Mouse (Mus musculus): ENCODE measurements at regions not wholly inside any gene's neighbourhood (a gene's known extent, or its start where the extent isn't known, plus 50 kb on each side); places are given as distances from the start of the nearest gene placed in this dataset.

DNA sequence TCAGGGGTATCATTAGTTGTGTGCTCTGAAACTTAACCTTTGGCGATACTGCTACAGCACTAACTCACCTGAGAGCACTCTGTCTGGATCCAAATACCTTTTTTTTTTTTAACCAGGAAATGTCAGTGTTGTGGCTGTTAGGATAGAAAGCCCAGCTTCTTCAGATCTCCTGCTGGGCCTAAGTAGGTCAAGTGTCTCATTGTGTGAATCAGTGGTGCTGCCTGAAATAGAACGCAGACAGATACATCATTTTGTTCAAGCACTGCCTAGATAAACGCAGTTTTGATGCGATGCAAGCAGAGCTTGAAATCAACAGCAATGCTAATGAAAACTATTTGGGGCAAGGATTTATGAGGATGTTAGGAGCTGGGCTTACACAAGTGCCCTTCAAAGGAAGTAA lies 63.9 kb downstream of the Plk2 start:
- Histone ChIP-seq H3K79me2 (ENCODE audit: control insufficient read depth, insufficient read depth) (no peaks in the 10 kb centered on the region), H3K4me2 (ENCODE audit: low read depth) (no peak overlapping the region), H3K27me3 (ENCODE audit: control insufficient read depth, insufficient read depth, insufficient read length) (no peaks in the 10 kb centered on the region), H3K36me3 (ENCODE audit: control insufficient read depth, insufficient read depth) (no peaks in the 10 kb centered on the region), H3ac (ENCODE audit: control insufficient read depth, insufficient read length) (no peak overlapping the region), H3K4me3 (no peak overlapping the region)
- TF ChIP-seq E2F4 (IDR thresholded peaks at IDR 0.05; ENCODE audit: insufficient read depth) (no peak), USF1 (IDR thresholded peaks at IDR 0.05; ENCODE audit: low read depth) (no peak), MYOD1 (IDR thresholded peaks at IDR 0.05; ENCODE audit: control insufficient read depth in 1 of 3, insufficient read length in 2 of 3, low read depth in 2 of 3) (no peak), MAX (IDR thresholded peaks at IDR 0.05; ENCODE audit: low read depth) (no peak), TCF3 (IDR thresholded peaks at IDR 0.05; ENCODE audit: insufficient read length, low read depth) (no peak), POLR2A (IDR thresholded peaks at IDR 0.05; ENCODE audit: insufficient read length, low read depth) (no peak), REST (IDR thresholded peaks at IDR 0.05; ENCODE audit: insufficient read depth, insufficient read length) (no peak), CEBPB (IDR thresholded peaks at IDR 0.05; ENCODE audit: insufficient read depth, poor library complexity, severe bottlenecking) (no peak), TCF12 (IDR thresholded peaks at IDR 0.05; ENCODE audit: insufficient read depth, poor library complexity, severe bottlenecking) (no peak), POLR2AphosphoS2 (IDR thresholded peaks at IDR 0.05; ENCODE audit: insufficient read length, low read depth) (no peak), SRF (IDR thresholded peaks at IDR 0.05; ENCODE audit: control insufficient read depth, insufficient read length, low read depth) (no peak), MYOG (IDR thresholded peaks at IDR 0.05; ENCODE audit: control insufficient read depth in 1 of 3, insufficient read depth in 1 of 3, insufficient read length in 2 of 3, low read depth in 2 of 3) (no peak)

GRCm38 (mm10) chr13:110461581-110461980 lies 66.7 kb downstream of the Plk2 start:
- Histone ChIP-seq H3ac (ENCODE audit: control insufficient read depth, insufficient read length) (no peak overlapping the region), H3K27me3 (ENCODE audit: control insufficient read depth, insufficient read depth, insufficient read length) (no peaks in the 10 kb centered on the region), H3K79me2 (ENCODE audit: control insufficient read depth, insufficient read depth) (no peaks in the 10 kb centered on the region), H3K36me3 (ENCODE audit: control insufficient read depth, insufficient read depth) (no peaks in the 10 kb centered on the region), H3K4me3 (no peak overlapping the region), H3K4me2 (ENCODE audit: low read depth) (no peak overlapping the region)
- TF ChIP-seq POLR2A (IDR thresholded peaks at IDR 0.05; ENCODE audit: insufficient read length, low read depth), result no peak
- no peak for TF ChIP-seq POLR2AphosphoS2 (IDR thresholded peaks at IDR 0.05; ENCODE audit: insufficient read length, low read depth)
- TF ChIP-seq TCF12 (IDR thresholded peaks at IDR 0.05; ENCODE audit: insufficient read depth, poor library complexity, severe bottlenecking), result no peak
- no peak for TF ChIP-seq E2F4 (IDR thresholded peaks at IDR 0.05; ENCODE audit: insufficient read depth)
- TF ChIP-seq USF1 (IDR thresholded peaks at IDR 0.05; ENCODE audit: low read depth), result no peak
- TF ChIP-seq REST (IDR thresholded peaks at IDR 0.05; ENCODE audit: insufficient read depth, insufficient read length), result no peak
- no peak for TF ChIP-seq CEBPB (IDR thresholded peaks at IDR 0.05; ENCODE audit: insufficient read depth, poor library complexity, severe bottlenecking)
- no peak for TF ChIP-seq SRF (IDR thresholded peaks at IDR 0.05; ENCODE audit: control insufficient read depth, insufficient read length, low read depth)
- TF ChIP-seq TCF3 (IDR thresholded peaks at IDR 0.05; ENCODE audit: insufficient read length, low read depth), result no peak
- TF ChIP-seq MYOG (IDR thresholded peaks at IDR 0.05; ENCODE audit: control insufficient read depth in 1 of 3, insufficient read depth in 1 of 3, insufficient read length in 2 of 3, low read depth in 2 of 3), result no peak
- TF ChIP-seq MAX (IDR thresholded peaks at IDR 0.05; ENCODE audit: low read depth), result no peak
- no peak for TF ChIP-seq MYOD1 (IDR thresholded peaks at IDR 0.05; ENCODE audit: control insufficient read depth in 1 of 3, insufficient read length in 2 of 3, low read depth in 2 of 3)

- Histone ChIP-seq H3K4me3 (no peak overlapping the region), H3ac (ENCODE audit: control insufficient read depth, insufficient read length) (no peak overlapping the region), H3K4me2 (ENCODE audit: low read depth) (no peak overlapping the region), H3K79me2 (ENCODE audit: control insufficient read depth, insufficient read depth) (no peaks in the 10 kb centered on the region), H3K36me3 (ENCODE audit: control insufficient read depth, insufficient read depth) (no peaks in the 10 kb centered on the region), H3K27me3 (ENCODE audit: control insufficient read depth, insufficient read depth, insufficient read length) (no peaks in the 10 kb centered on the region)
- TF ChIP-seq USF1 (IDR thresholded peaks at IDR 0.05; ENCODE audit: low read depth) (no peak), CEBPB (IDR thresholded peaks at IDR 0.05; ENCODE audit: insufficient read depth, poor library complexity, severe bottlenecking) (no peak), TCF12 (IDR thresholded peaks at IDR 0.05; ENCODE audit: insufficient read depth, poor library complexity, severe bottlenecking) (no peak), MAX (IDR thresholded peaks at IDR 0.05; ENCODE audit: low read depth) (no peak), MYOD1 (IDR thresholded peaks at IDR 0.05; ENCODE audit: control insufficient read depth in 1 of 3, insufficient read length in 2 of 3, low read depth in 2 of 3) (no peak), SRF (IDR thresholded peaks at IDR 0.05; ENCODE audit: control insufficient read depth, insufficient read length, low read depth) (no peak), MYOG (IDR thresholded peaks at IDR 0.05; ENCODE audit: control insufficient read depth in 1 of 3, insufficient read depth in 1 of 3, insufficient read length in 2 of 3, low read depth in 2 of 3) (no peak), REST (IDR thresholded peaks at IDR 0.05; ENCODE audit: insufficient read depth, insufficient read length) (no peak), E2F4 (IDR thresholded peaks at IDR 0.05; ENCODE audit: insufficient read depth) (no peak), POLR2AphosphoS2 (IDR thresholded peaks at IDR 0.05; ENCODE audit: insufficient read length, low read depth) (no peak), POLR2A (IDR thresholded peaks at IDR 0.05; ENCODE audit: insufficient read length, low read depth) (no peak), TCF3 (IDR thresholded peaks at IDR 0.05; ENCODE audit: insufficient read length, low read depth) (no peak)
Observed at GRCm38 (mm10) chr13:110471526-110471925, 76.7 kb downstream of the Plk2 start.

DNA sequence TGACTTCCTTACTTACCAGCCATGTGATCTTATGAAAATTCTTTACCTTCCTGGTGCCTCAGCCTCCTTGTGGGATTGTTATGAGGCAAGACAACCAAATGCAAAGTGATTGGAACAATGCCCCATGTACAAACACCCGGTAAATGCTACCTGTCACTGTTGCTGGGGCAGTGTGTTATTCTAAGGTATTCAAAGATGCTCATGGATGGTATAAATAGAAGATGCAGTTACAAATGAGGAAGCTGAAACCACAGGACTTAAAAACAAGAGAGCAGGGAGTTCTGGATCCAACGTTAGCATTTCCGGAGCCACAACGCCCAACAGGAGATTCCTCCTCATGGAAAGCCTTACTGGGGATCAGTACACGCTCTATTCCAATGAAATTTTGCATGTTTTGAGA lies 82.9 kb downstream of the Plk2 start:
- no peaks in the 10 kb centered on the region for H3K36me3 ChIP-seq (ENCODE audit: control insufficient read depth, insufficient read depth)
- no peak overlapping the region for H3K4me3 ChIP-seq
- H3ac ChIP-seq (ENCODE audit: control insufficient read depth, insufficient read length), result no peak overlapping the region
- TF ChIP-seq MAX (IDR thresholded peaks at IDR 0.05; ENCODE audit: low read depth) (no peak), CEBPB (IDR thresholded peaks at IDR 0.05; ENCODE audit: insufficient read depth, poor library complexity, severe bottlenecking) (no peak), E2F4 (IDR thresholded peaks at IDR 0.05; ENCODE audit: insufficient read depth) (no peak), USF1 (IDR thresholded peaks at IDR 0.05; ENCODE audit: low read depth) (no peak), POLR2AphosphoS2 (IDR thresholded peaks at IDR 0.05; ENCODE audit: insufficient read length, low read depth) (no peak), POLR2A (IDR thresholded peaks at IDR 0.05; ENCODE audit: insufficient read length, low read depth) (no peak), REST (IDR thresholded peaks at IDR 0.05; ENCODE audit: insufficient read depth, insufficient read length) (no peak), MYOG (IDR thresholded peaks at IDR 0.05; ENCODE audit: control insufficient read depth in 1 of 3, insufficient read depth in 1 of 3, insufficient read length in 2 of 3, low read depth in 2 of 3) (no peak), MYOD1 (IDR thresholded peaks at IDR 0.05; ENCODE audit: control insufficient read depth in 1 of 3, insufficient read length in 2 of 3, low read depth in 2 of 3) (no peak), TCF3 (IDR thresholded peaks at IDR 0.05; ENCODE audit: insufficient read length, low read depth) (no peak), SRF (IDR thresholded peaks at IDR 0.05; ENCODE audit: control insufficient read depth, insufficient read length, low read depth) (no peak), TCF12 (IDR thresholded peaks at IDR 0.05; ENCODE audit: insufficient read depth, poor library complexity, severe bottlenecking) (no peak)
- no peak overlapping the region for H3K4me2 ChIP-seq (ENCODE audit: low read depth)
- H3K79me2 ChIP-seq (ENCODE audit: control insufficient read depth, insufficient read depth), result no peaks in the 10 kb centered on the region
- H3K27me3 ChIP-seq (ENCODE audit: control insufficient read depth, insufficient read depth, insufficient read length), result no peaks in the 10 kb centered on the region

Measured in myocyte (in vitro differentiated cells).